Mouse (Mus musculus): ENCODE results near the gene Zfp352. TPM values are rescaled to one million over a fixed set of nuclear protein-coding genes. Genes with fewer than 3 reads are reported as not detected.
"Not testable (repeated sequence)": the region's sequence is repeated elsewhere in the genome, so short reads cannot be mapped to it uniquely, and the experiment has no call there.

Gene Zfp352
- not detected in 2 replicates for polyA plus RNA-seq (2016; fragmentation: Nextera tagmentation; extraction: Ambion mirVana)

DNA sequence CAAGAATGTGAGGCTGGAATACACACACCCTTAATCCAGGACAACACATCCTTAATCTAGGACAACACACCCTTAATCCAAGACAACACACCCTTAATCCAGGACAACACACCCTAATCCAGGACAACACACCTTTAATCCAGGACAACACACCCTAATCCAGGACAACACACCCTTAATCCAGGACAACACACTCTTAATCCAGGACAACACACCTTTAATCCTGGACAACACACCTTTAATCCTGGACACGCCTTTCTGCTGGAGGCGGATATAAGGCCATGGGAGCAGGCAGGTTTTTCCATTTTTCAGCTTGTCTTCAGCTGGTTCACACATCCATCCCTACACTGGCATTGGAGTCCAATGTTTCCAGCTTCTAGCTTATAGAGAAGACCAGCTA, at the start of gene Zfp352:
Gene Zfp352, plus strand, starts transcription at position 301 of the 400 bp plus-strand sequence.
- Histone ChIP-seq H3K27ac (no peak within 1 kb of the TSS), H3K4me1 (no peaks in the 10 kb centered on the region), H3K36me3 (replicated peaks) (no peaks in the 10 kb centered on the region), H3K9me3 (no peaks in the 10 kb centered on the region), H3K27me3 (ENCODE audit: poor library complexity, severe bottlenecking) (no peaks in the 10 kb centered on the region), H3K4me3 (no peak within 1 kb of the TSS)
- 90% methylated on average over 2 of the region's 2 CpGs for WGBS
- no peak for DNase-seq (ENCODE audit: extremely low spot score, low spot score)

DNA sequence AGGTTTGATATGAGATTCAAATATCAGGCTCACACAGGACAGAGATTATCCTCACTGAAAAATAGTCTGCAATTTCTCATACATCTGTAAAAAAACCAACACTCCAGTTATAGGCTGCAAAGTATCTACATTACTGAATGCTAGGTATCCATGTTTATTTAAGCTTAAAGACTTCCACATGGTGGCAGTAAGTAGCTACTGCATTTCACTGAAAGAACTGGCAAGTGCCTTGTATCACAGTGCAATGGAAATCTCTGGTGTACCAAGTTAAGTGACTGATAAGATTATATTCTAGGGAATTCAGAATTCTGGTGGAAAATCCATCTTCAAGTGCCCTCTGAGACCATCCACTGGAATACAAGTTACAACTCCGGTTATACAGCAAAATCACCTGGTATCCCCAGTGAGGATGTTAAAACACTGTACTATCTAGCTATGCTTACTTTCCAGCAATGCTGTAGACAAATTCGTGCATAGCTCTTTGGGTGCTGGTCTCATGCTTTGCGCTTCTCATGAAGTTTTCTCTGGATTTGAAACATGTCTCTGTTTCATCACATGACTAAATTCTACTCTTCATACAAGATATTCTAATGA, 47.6 kb upstream of the Zfp352 start:
- Histone ChIP-seq H3K36me3 (replicated peaks) (no peaks in the 10 kb centered on the region), H3K4me1 (no peaks in the 10 kb centered on the region), H3K27ac (no peak overlapping the region), H3K27me3 (ENCODE audit: poor library complexity, severe bottlenecking) (no peaks in the 10 kb centered on the region), H3K4me3 (no peak overlapping the region), H3K9me3 (no peaks in the 10 kb centered on the region)
- WGBS = 84% methylated on average over 3 of the region's 3 CpGs
- DNase-seq (ENCODE audit: extremely low spot score, low spot score) = no peak

DNA sequence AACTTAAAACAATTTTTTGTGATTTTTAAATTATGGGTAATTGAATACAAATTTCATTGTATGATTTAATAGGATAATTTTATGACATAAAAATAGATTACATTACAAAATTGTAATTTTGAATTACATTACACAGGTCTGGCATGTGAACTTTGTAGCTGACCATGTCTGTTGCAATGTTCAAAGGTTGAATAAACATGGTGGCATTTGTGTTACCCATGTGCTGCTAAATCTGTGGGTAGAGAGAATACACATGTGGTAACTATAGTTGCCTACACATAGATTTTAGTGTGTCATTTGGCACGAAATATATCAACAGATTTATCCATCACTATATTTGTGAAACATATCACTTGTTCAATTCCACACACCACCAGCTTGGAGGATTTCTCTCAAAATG, 44.6 kb upstream of the Zfp352 start:
- no peaks in the 10 kb centered on the region for H3K36me3 ChIP-seq (replicated peaks)
- no peak overlapping the region for H3K27ac ChIP-seq
- H3K4me1 ChIP-seq = no peaks in the 10 kb centered on the region
- no peaks in the 10 kb centered on the region for H3K27me3 ChIP-seq (ENCODE audit: poor library complexity, severe bottlenecking)
- no peak overlapping the region for H3K4me3 ChIP-seq
- DNase-seq (ENCODE audit: extremely low spot score, low spot score) = no peak
- WGBS = 83% methylated on average over 1 of the region's 1 CpGs
- no peaks in the 10 kb centered on the region for H3K9me3 ChIP-seq

DNA sequence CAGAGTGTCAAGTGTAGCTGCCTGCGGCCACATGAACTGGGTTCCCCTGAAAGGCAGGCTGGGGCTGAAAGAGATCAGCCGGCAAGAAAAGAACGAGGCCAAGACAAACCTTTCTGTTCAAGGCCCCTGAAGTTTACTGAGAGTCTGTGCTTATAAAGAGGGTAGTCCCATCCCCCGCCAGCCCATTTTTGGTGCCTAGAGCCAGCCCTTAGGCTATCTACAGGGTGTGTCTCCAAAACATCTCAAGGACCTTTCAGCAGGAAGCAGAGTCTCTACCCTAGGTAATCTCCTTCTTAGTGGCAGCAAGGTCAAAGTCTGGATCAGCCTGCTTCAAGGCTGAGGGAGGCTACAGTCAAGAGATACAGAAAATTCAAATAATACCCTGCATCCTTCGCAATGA, 15.2 kb upstream of the Zfp352 start:
- H3K4me1 ChIP-seq = no peaks in the 10 kb centered on the region
- H3K9me3 ChIP-seq = no peaks in the 10 kb centered on the region
- DNase-seq (ENCODE audit: extremely low spot score, low spot score) = no peak
- no peaks in the 10 kb centered on the region for H3K27me3 ChIP-seq (ENCODE audit: poor library complexity, severe bottlenecking)
- no peak overlapping the region for H3K27ac ChIP-seq
- 90% methylated on average over 5 of the region's 5 CpGs for WGBS
- no peaks in the 10 kb centered on the region for H3K36me3 ChIP-seq (replicated peaks)
- no peak overlapping the region for H3K4me3 ChIP-seq

DNA sequence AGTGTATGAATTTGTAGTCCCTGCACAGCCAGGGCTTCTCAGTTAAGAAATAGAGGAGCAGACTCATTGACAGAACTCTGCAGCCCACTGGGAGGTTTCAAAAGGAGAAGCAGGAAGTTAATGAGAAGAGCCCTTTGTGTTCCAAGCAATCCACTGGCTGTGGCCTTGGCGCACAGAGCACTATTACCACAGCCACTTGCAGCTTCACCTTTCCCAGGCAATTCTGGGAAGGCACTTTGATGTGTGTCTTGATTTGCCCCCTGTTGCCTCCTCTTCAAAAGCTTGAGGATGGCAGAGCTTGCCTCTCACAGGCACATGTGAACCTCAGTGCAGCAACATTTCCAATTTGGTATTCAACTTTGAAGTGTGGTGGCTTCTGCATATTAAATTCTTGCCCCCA, 7.1 kb upstream of the Zfp352 start:
- WGBS = 41% methylated on average over 1 of the region's 1 CpGs
- H3K27ac ChIP-seq = no peak overlapping the region
- H3K27me3 ChIP-seq (ENCODE audit: poor library complexity, severe bottlenecking) = no peaks in the 10 kb centered on the region
- H3K4me1 ChIP-seq = peaks cover 6% of the 10 kb centered on the region
- H3K9me3 ChIP-seq = no peaks in the 10 kb centered on the region
- H3K36me3 ChIP-seq (replicated peaks) = no peaks in the 10 kb centered on the region
- no peak overlapping the region for H3K4me3 ChIP-seq
- no peak for DNase-seq (ENCODE audit: extremely low spot score, low spot score)

DNA sequence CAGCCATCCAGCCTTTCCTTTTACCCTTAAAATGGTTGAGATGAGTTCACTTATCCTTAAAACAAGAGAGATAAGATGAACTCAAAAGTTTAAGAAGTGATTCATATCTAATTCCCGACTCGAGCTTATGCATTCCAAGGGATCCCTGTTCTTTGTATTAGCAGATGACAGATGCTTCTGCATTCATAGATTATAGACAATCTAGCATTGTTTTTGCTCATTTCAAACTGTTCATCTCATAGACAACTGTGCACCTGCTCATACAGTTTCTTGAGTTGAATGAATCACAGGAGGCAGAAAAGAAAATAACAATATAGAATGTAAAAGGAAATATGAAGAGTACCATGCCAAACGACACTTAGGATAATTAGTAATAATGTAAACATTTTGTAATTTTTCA, 6.5 kb upstream of the Zfp352 start:
- 89% methylated on average over 3 of the region's 3 CpGs for WGBS
- H3K9me3 ChIP-seq = no peaks in the 10 kb centered on the region
- no peak overlapping the region for H3K27ac ChIP-seq
- DNase-seq (ENCODE audit: extremely low spot score, low spot score) = no peak
- H3K27me3 ChIP-seq (ENCODE audit: poor library complexity, severe bottlenecking) = no peaks in the 10 kb centered on the region
- H3K36me3 ChIP-seq (replicated peaks) = no peaks in the 10 kb centered on the region
- H3K4me1 ChIP-seq = peaks cover 6% of the 10 kb centered on the region
- H3K4me3 ChIP-seq = no peak overlapping the region

DNA sequence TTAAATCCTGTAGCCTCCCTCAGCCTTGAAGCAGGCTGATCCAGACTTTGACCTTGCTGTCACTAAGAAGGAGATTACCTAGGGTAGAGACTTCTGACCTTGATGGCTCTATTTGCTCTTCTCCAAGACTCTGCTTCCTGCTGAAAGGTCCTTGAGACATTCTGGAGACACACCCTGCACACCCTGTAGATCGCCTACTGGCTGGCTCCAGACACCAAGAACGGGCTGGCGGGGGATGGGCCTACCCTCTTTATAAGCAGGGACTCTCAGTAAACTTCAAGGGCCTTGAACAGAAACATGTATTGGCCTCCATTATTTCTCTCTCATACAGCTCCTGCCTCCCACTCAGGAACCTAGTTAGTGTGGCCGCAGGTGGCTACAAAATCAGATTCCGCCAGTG, 17.0 kb downstream of the Zfp352 start:
- H3K9me3 ChIP-seq; H3K27me3 ChIP-seq (ENCODE audit: poor library complexity, severe bottlenecking); DNase-seq (ENCODE audit: extremely low spot score, low spot score); H3K4me1 ChIP-seq; H3K36me3 ChIP-seq (replicated peaks); H3K4me3 ChIP-seq; H3K27ac ChIP-seq: not testable (repeated sequence)
- WGBS = 96% methylated on average over 5 of the region's 5 CpGs

DNA sequence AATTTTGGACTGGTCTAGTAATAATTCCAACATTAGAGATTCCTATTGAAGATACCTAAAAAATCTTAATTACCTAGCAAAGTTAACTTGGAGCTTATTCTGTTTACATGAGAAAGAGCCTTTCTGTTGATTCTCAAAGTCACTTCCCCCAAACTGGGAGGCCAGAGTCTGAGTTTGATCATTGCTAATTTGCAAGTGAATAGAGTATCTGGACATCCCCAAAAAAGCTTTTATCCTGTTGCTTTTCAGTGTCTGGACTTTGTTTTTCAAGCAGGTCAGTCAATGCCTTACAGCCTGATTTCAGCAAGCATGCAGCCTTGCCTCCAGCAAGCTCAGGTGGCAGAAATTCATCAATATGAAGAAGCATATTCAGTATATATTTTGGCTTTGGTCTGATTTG, 51.2 kb downstream of the Zfp352 start:
- Histone ChIP-seq H3K9me3 (peaks cover 45% of the 10 kb centered on the region), H3K27ac (no peak overlapping the region), H3K36me3 (replicated peaks) (no peaks in the 10 kb centered on the region), H3K4me3 (no peak overlapping the region), H3K4me1 (no peaks in the 10 kb centered on the region), H3K27me3 (ENCODE audit: poor library complexity, severe bottlenecking) (no peaks in the 10 kb centered on the region)
- DNase-seq (ENCODE audit: extremely low spot score, low spot score) = no peak

Data from forebrain, embryonic 10.5 days (tissue).